Mouse (Mus musculus) liver, postnatal 0 days (tissue): Measurements from ENCODE around the gene Entpd5. TPM values are rescaled to one million over a fixed set of nuclear protein-coding genes. Genes with fewer than 3 reads are reported as not detected.

ENCODE experiments used
- ATAC-seq: fragments of 200-750 bp; cut with Nextera tagmentation; 2 replicates; pipeline ENCODE4 v1.8.0; 2017; ENCODE audit warnings: mild to moderate bottlenecking, moderate library complexity
- DNase-seq: peaks from one replicate; pipeline ENCODE4 v3.0.0-alpha.2; 2016
- H3K27ac ChIP-seq: fragments of 300-500 bp; sonication (generic); 2 replicates; pipeline ENCODE4 v1.5.1; 2014; ENCODE audit warnings: antibody characterized with exemption, moderate library complexity, mild to moderate bottlenecking, low read depth
- H3K27me3 ChIP-seq: fragments of 300-500 bp; sonication (generic); 2 replicates; pipeline ENCODE4 v1.6.1; 2014; ENCODE audit warnings: low read length, control low read depth, mixed read lengths; ENCODE audit not compliant: insufficient read depth
- H3K36me3 ChIP-seq: fragments of 300-500 bp; sonication (generic); replicated peaks from 2 replicates; pipeline ENCODE4 v1.6.1; 2014; ENCODE audit warnings: mild to moderate bottlenecking, control low read depth, low read length, moderate library complexity, mixed read lengths; ENCODE audit not compliant: insufficient read depth
- H3K4me1 ChIP-seq: fragments of 300-500 bp; sonication (generic); 2 replicates; pipeline ENCODE4 v1.6.1; 2014; ENCODE audit warnings: antibody characterized with exemption, mild to moderate bottlenecking, control low read depth; ENCODE audit not compliant: insufficient read depth
- H3K4me2 ChIP-seq: fragments of 300-500 bp; sonication (generic); 2 replicates; pipeline ENCODE4 v1.6.1; 2014; ENCODE audit warnings: low read depth, mild to moderate bottlenecking, low read length, moderate library complexity, mixed read lengths
- H3K4me3 ChIP-seq: fragments of 300-500 bp; sonication (generic); 2 replicates; pipeline ENCODE4 v1.5.1; 2014; ENCODE audit warnings: low read depth, low read length
- H3K9ac ChIP-seq: fragments of 300-500 bp; sonication (generic); replicated peaks from 2 replicates; pipeline ENCODE4 v1.6.1; 2014; ENCODE audit warnings: mild to moderate bottlenecking, moderate library complexity
- H3K9me3 ChIP-seq: fragments of 300-500 bp; sonication (generic); 2 replicates; pipeline ENCODE4 v1.6.1; 2016; ENCODE audit warnings: mild to moderate bottlenecking, control low read depth, low read length, mixed read lengths
- CTCF ChIP-seq: sonication (generic); IDR thresholded peaks from 2 replicates; pipeline ENCODE4 v1.5.1; 2016; ENCODE audit warnings: antibody characterized with exemption, low read depth
- EP300 ChIP-seq: IDR thresholded peaks from 2 replicates; pipeline ENCODE4 v1.6.1; 2016; ENCODE audit warnings: antibody characterized with exemption, low read depth, mild to moderate bottlenecking
- WGBS: fragments of 180-500 bp; shearing (Covaris S2); extraction: QIAGEN DNeasy Blood & Tissue Kit; methylation state at CpG from one replicate; pipeline ENCODE4 v1.1.7; 2014; ENCODE audit not compliant: insufficient replicate concordance; 5-methylcytosine and 5-hydroxymethylcytosine counted together
- polyA plus RNA-seq: library from polyadenylated mRNA; unstranded; fragments of >200 nt; fragmentation: Nextera tagmentation; extraction: Ambion mirVana; gene quantifications from 2 replicates; pipeline ENCODE4 v1.2.1, GENCODE M21; 2015

Gene Entpd5
- polyA plus RNA-seq, 1 experiment from 2014 or later = 24.8 TPM

GRCm38 (mm10) chr12:84400653-84401052 lies 8.2 kb downstream of the Entpd5 start:
- DNase-seq (peak; percentile 30), ATAC-seq (peak; percentile 74)
- 0 out of 2 replicates have a peak overlapping the region, but pooled peaks have one; percentile 34 for H3K9ac ChIP-seq

GRCm38 (mm10) chr12:84400068-84400467 lies 8.8 kb downstream of the Entpd5 start:
- 0 out of 2 replicates have a peak, but pooled peaks cover 4% of the 10 kb centered on the region for H3K36me3 ChIP-seq
- 69% methylated on average over 3 of the region's 3 CpGs for WGBS
- peak overlapping the region; percentile 43 for H3K4me2 ChIP-seq
- H3K27me3 ChIP-seq = no peaks in the 10 kb centered on the region
- H3K27ac ChIP-seq = peak overlapping the region; percentile 89
- peak overlapping the region; percentile 34 for H3K9ac ChIP-seq
- H3K4me3 ChIP-seq = no peak overlapping the region
- TF ChIP-seq CTCF (no peak), EP300 (no peak)
- peaks cover 10% of the 10 kb centered on the region; the same call in 1 of the 2 replicates for H3K4me1 ChIP-seq
- no peaks in the 10 kb centered on the region for H3K9me3 ChIP-seq
- DNase-seq (no peak), ATAC-seq (no peak)

More at GRCm38 (mm10) chr12:84400653-84401052, 8.2 kb downstream of the Entpd5 start:
- peaks cover 10% of the 10 kb centered on the region; the same call in 1 of the 2 replicates for H3K4me1 ChIP-seq
- TF ChIP-seq CTCF (no peak), EP300 (peak; percentile 18; the same call in 1 of the 2 replicates)
- no peaks in the 10 kb centered on the region for H3K9me3 ChIP-seq
- peak overlapping the region; percentile 43 for H3K4me2 ChIP-seq
- H3K27ac ChIP-seq = peak overlapping the region; percentile 89
- 0 out of 2 replicates have a peak, but pooled peaks cover 4% of the 10 kb centered on the region for H3K36me3 ChIP-seq
- H3K4me3 ChIP-seq = no peak overlapping the region
- 50% methylated on average over 3 of the region's 3 CpGs for WGBS
- H3K27me3 ChIP-seq = no peaks in the 10 kb centered on the region

- 63% methylated on average over 9 of the region's 9 CpGs for WGBS
These were observed 9.2 kb downstream of the Entpd5 start for GRCm38 (mm10) chr12:84399663-84400062.

DNA sequence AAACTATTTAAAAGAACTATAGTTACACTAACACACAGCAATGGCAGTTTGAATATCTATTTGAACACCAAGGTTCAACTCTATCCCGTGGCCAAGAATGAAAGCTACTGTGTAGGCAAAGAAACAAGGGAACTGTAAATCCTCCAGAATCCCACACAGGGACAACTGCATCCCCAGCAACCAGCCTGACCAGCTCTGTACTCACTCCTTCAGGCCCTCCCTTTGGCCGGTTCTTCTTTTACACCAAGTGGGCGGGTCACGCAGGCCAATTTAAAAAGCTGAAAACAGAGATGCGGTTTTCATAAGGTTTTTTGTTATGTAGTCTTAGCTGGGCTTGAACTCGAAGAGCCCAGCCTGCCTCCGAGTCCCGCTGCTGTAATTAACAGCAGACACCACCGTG lies 9.7 kb downstream of the Entpd5 start:
- no peak for DNase-seq
- Histone ChIP-seq H3K9me3 (no peaks in the 10 kb centered on the region), H3K4me3 (no peak overlapping the region), H3K27me3 (no peaks in the 10 kb centered on the region), H3K9ac (no peak overlapping the region), H3K27ac (peak overlapping the region; percentile 89), H3K36me3 (peaks cover 4% of the 10 kb centered on the region; the same call in 1 of the 2 replicates), H3K4me2 (peak overlapping the region; percentile 43), H3K4me1 (peaks cover 10% of the 10 kb centered on the region; the same call in 1 of the 2 replicates)
- TF ChIP-seq EP300 (no peak), CTCF (no peak)
- 78% methylated on average over 9 of the region's 9 CpGs for WGBS
- ATAC-seq = no peak

More at GRCm38 (mm10) chr12:84399663-84400062, 9.2 kb downstream of the Entpd5 start:
- H3K9me3 ChIP-seq = no peaks in the 10 kb centered on the region
- DNase-seq = no peak
- peak overlapping the region; percentile 89 for H3K27ac ChIP-seq
- peak overlapping the region; percentile 43 for H3K4me2 ChIP-seq
- no peak for TF ChIP-seq CTCF
- TF ChIP-seq EP300 = no peak
- no peak overlapping the region for H3K4me3 ChIP-seq
- H3K36me3 ChIP-seq = 0 out of 2 replicates have a peak, but pooled peaks cover 4% of the 10 kb centered on the region
- peaks cover 10% of the 10 kb centered on the region; the same call in 1 of the 2 replicates for H3K4me1 ChIP-seq
- peak; percentile 40 for ATAC-seq
- H3K27me3 ChIP-seq = no peaks in the 10 kb centered on the region
- peak overlapping the region; percentile 34 for H3K9ac ChIP-seq

GRCm38 (mm10) chr12:84398629-84399028 lies 10.2 kb downstream of the Entpd5 start:
- Histone ChIP-seq H3K9ac (no peak overlapping the region), H3K4me3 (no peak overlapping the region), H3K9me3 (no peaks in the 10 kb centered on the region), H3K4me1 (peaks cover 10% of the 10 kb centered on the region; the same call in 1 of the 2 replicates), H3K36me3 (peaks cover 6% of the 10 kb centered on the region; the same call in 1 of the 2 replicates), H3K27me3 (no peaks in the 10 kb centered on the region), H3K4me2 (no peak overlapping the region), H3K27ac (peak overlapping the region; percentile 89; the same call in 1 of the 2 replicates)
- DNase-seq (no peak), ATAC-seq (no peak)
- TF ChIP-seq EP300 = no peak
- TF ChIP-seq CTCF = no peak
- WGBS = 71% methylated on average over 5 of the region's 5 CpGs

GRCm38 (mm10) chr12:84397685-84398084 lies 11.1 kb downstream of the Entpd5 start:
- H3K9me3 ChIP-seq = no peaks in the 10 kb centered on the region
- no peak overlapping the region for H3K4me3 ChIP-seq
- H3K4me2 ChIP-seq = no peak overlapping the region
- H3K9ac ChIP-seq = no peak overlapping the region
- peaks cover 8% of the 10 kb centered on the region; the same call in 1 of the 2 replicates for H3K36me3 ChIP-seq
- H3K27ac ChIP-seq = no peak overlapping the region
- H3K27me3 ChIP-seq = no peaks in the 10 kb centered on the region
- peaks cover 10% of the 10 kb centered on the region; the same call in 1 of the 2 replicates for H3K4me1 ChIP-seq
- DNase-seq (no peak), ATAC-seq (no peak)
- TF ChIP-seq EP300 (no peak), CTCF (no peak)
